In genomic region chr9:114935321-114935720, GRCm38 (mm10) we compare ENCODE assay signal across 28 mouse cellular contexts. TPM values are rescaled to one million over a fixed set of nuclear protein-coding genes. Genes with fewer than 3 reads are reported as not detected.
DNase-seq lines count a peak whose midpoint lies in the region; ATAC-seq lines count a peak whose summit lies in the region.
"Had no signal": no experiment of that assay in that cellular context is flagged by ENCODE, and none has a peak within 500 bp of the region (broad histone marks: within the 10 kb centered on the region; RNA-seq: fewer than 3 reads in every experiment).

No protein-coding gene starts in this region.

- no peak overlapping the region for H3K9ac ChIP-seq in embryonic facial prominence, embryonic 11.5 days (replicated peaks; ENCODE audit: low read length)
- H3K9ac ChIP-seq: embryonic facial prominence, embryonic 12.5 days; embryonic facial prominence, embryonic 15.5 days; forebrain, postnatal 0 days; heart, embryonic 12.5 days; heart, embryonic 15.5 days; hindbrain, embryonic 14.5 days had no signal

- WGBS in embryonic facial prominence, embryonic 10.5 days: 68% methylated on average over 4 of the region's 4 CpGs
- WGBS in embryonic facial prominence, embryonic 11.5 days: 65% methylated on average over 4 of the region's 4 CpGs

- no peak overlapping the region for H3K4me3 ChIP-seq in embryonic facial prominence, embryonic 10.5 days
- H3K4me3 ChIP-seq in embryonic facial prominence, embryonic 11.5 days (ENCODE audit: low read depth, low read length): no peak overlapping the region
- H3K4me3 ChIP-seq: embryonic facial prominence, embryonic 12.5 days; embryonic facial prominence, embryonic 15.5 days; gastrocnemius, adult 2 months; heart, embryonic 12.5 days; heart, embryonic 15.5 days had no signal

- H3K4me2 ChIP-seq in embryonic facial prominence, embryonic 11.5 days (ENCODE audit: low read depth, low read length): no peak overlapping the region
- H3K4me2 ChIP-seq: embryonic facial prominence, embryonic 12.5 days; embryonic facial prominence, embryonic 15.5 days; heart, embryonic 12.5 days; heart, embryonic 15.5 days; hindbrain, embryonic 14.5 days had no signal

- peak overlapping the region; percentile 35; the same call in 1 of the 2 replicates for H3K27ac ChIP-seq in embryonic facial prominence, embryonic 10.5 days (replicated peaks)
- no peak overlapping the region for H3K27ac ChIP-seq in embryonic facial prominence, embryonic 11.5 days (replicated peaks; ENCODE audit: low read depth, low read length)
- H3K27ac ChIP-seq: embryonic facial prominence, embryonic 12.5 days; embryonic facial prominence, embryonic 15.5 days; gastrocnemius, adult 2 months; heart, embryonic 15.5 days; hindbrain, embryonic 14.5 days; hindbrain, postnatal 0 days had no signal

- H3K9me3 ChIP-seq in embryonic facial prominence, embryonic 10.5 days: no peaks in the 10 kb centered on the region
- no peaks in the 10 kb centered on the region for H3K9me3 ChIP-seq in embryonic facial prominence, embryonic 11.5 days (replicated peaks; ENCODE audit: control insufficient read depth, low read length)
- H3K9me3 ChIP-seq: embryonic facial prominence, embryonic 12.5 days; embryonic facial prominence, embryonic 15.5 days; heart, embryonic 15.5 days had no signal

- H3K27me3 ChIP-seq in embryonic facial prominence, embryonic 10.5 days (replicated peaks; ENCODE audit: low read depth, poor library complexity, severe bottlenecking): 0 out of 2 replicates have a peak, but pooled peaks cover 7% of the 10 kb centered on the region
- no peaks in the 10 kb centered on the region for H3K27me3 ChIP-seq in embryonic facial prominence, embryonic 11.5 days (ENCODE audit: control insufficient read depth, insufficient read depth, low read length)
- H3K27me3 ChIP-seq: embryonic facial prominence, embryonic 12.5 days; embryonic facial prominence, embryonic 15.5 days; heart, embryonic 12.5 days; heart, embryonic 15.5 days had no signal

- no peak for ATAC-seq in embryonic facial prominence, embryonic 11.5 days (replicated peaks; ENCODE audit: insufficient number of reproducible peaks, low FRiP score, low TSS enrichment, low read depth)
- ATAC-seq: CD4-positive, CD25-positive, alpha-beta regulatory T cell, adult 4 months; forebrain, embryonic 14.5 days; forebrain, postnatal 0 days; hindbrain, postnatal 0 days; inflammation-experienced regulatory T-cells, adult 6 months; intestine, embryonic 16.5 days had no signal

- H3K36me3 ChIP-seq in embryonic facial prominence, embryonic 10.5 days (replicated peaks): no peaks in the 10 kb centered on the region
- no peaks in the 10 kb centered on the region for H3K36me3 ChIP-seq in embryonic facial prominence, embryonic 11.5 days (replicated peaks; ENCODE audit: control insufficient read depth, insufficient read depth, low read depth, low read length)
- H3K36me3 ChIP-seq: embryonic facial prominence, embryonic 12.5 days; embryonic facial prominence, embryonic 15.5 days; heart, embryonic 12.5 days; heart, embryonic 15.5 days had no signal

- H3K4me1 ChIP-seq in embryonic facial prominence, embryonic 10.5 days: peaks cover 30% of the 10 kb centered on the region
- H3K4me1 ChIP-seq in embryonic facial prominence, embryonic 11.5 days (ENCODE audit: control insufficient read depth, insufficient read depth, low read length): no peaks in the 10 kb centered on the region

- peak; percentile 48 for DNase-seq in embryo, embryonic 11 days
- no peak for DNase-seq in embryo, embryonic 9.5 days (ENCODE audit: extremely low spot score)
- peak; percentile 76 for DNase-seq in embryonic facial prominence, embryonic 10.5 days (ENCODE audit: low spot score)
- DNase-seq in embryonic facial prominence, embryonic 11.5 days (ENCODE audit: low spot score): peak; percentile 64
- DNase-seq in layer of hippocampus, postnatal 10 days (ENCODE audit: low spot score in 2 of 2): no peak
- no peak for DNase-seq in cerebellum, adult 11-12 months
- DNase-seq: adrenal gland, adult 2 months; adrenal gland, postnatal 14 days; cerebellum, adult 11 months; cerebellum, adult 8-10 months; cerebellum, postnatal 25 days; forebrain, postnatal 0 days; gastrocnemius, adult 2 months; gastrocnemius, postnatal 14 days; heart, adult 18-20 months; heart, postnatal 10 days; heart, postnatal 4 days had no signal

RNA-seq across cellular contexts. Expression of gene Gpd1l, which starts 1.5 kb away (rescaled TPM):
- polyA plus RNA-seq in embryonic facial prominence, embryonic 10.5 days (2016; fragmentation: Nextera tagmentation; extraction: Ambion mirVana): 14.8 and 15.2 TPM in 2 replicates
- polyA plus RNA-seq in embryonic facial prominence, embryonic 11.5 days (2014; fragmentation: Nextera tagmentation; extraction: Ambion mirVana): 7.6 and 10.0 TPM in 2 replicates
- total RNA-seq in layer of hippocampus, postnatal 10 days (2021): 10 to 100 TPM; 84.6 to 89.3 TPM
- total RNA-seq: MEL had no signal

RNA-seq across cellular contexts. Expression of gene Osbpl10, which starts 43.0 kb away (rescaled TPM):
- 1.1 and 1.3 TPM in 2 replicates for polyA plus RNA-seq in embryonic facial prominence, embryonic 10.5 days (2016; fragmentation: Nextera tagmentation; extraction: Ambion mirVana)
- 0.90 and 0.92 TPM in 2 replicates for polyA plus RNA-seq in embryonic facial prominence, embryonic 11.5 days (2014; fragmentation: Nextera tagmentation; extraction: Ambion mirVana)
- total RNA-seq in layer of hippocampus, postnatal 10 days (2021): 10 to 100 TPM; 29.3 to 31.8 TPM
- total RNA-seq: MEL had no signal
- polyA plus RNA-seq: CD4-positive, CD25-positive, alpha-beta regulatory T cell, adult 4 months; inflammation-experienced regulatory T-cells, adult 6 months had no signal

RNA-seq across cellular contexts. Expression of gene Rps27rt, which starts 47.2 kb away (rescaled TPM):
- 232 and 250 TPM in 2 replicates for polyA plus RNA-seq in embryonic facial prominence, embryonic 10.5 days (2016; fragmentation: Nextera tagmentation; extraction: Ambion mirVana)
- polyA plus RNA-seq in embryonic facial prominence, embryonic 11.5 days (2014; fragmentation: Nextera tagmentation; extraction: Ambion mirVana): 380 and 405 TPM in 2 replicates
- total RNA-seq in layer of hippocampus, postnatal 10 days (2021): 10 to 100 TPM in 1 of 2 experiments, 1 to 10 TPM in 1; 5.7 to 13.2 TPM

Comparison
In these comparisons a context has a peak if more than half of its experiments do, and no peak if none do; other contexts are left out.
1. DNase-seq: peak in embryo, embryonic 11 days (single experiment), embryonic facial prominence, embryonic 10.5 days (single experiment) and embryonic facial prominence, embryonic 11.5 days (single experiment); none in embryo, embryonic 9.5 days (single experiment), layer of hippocampus, postnatal 10 days (0 of 2) and cerebellum, adult 11-12 months (single experiment).